Mouse (Mus musculus) lung, postnatal 0 days (tissue): ENCODE results near the gene Acer3. TPM values are rescaled to one million over a fixed set of nuclear protein-coding genes. Genes with fewer than 3 reads are reported as not detected.

ENCODE experiments used
- ATAC-seq: fragments of 200-750 bp; cut with Nextera tagmentation; 2 replicates; pipeline ENCODE4 v1.8.0; 2017; ENCODE audit warnings: moderate library complexity
- DNase-seq: peaks from one replicate; pipeline ENCODE4 v3.0.0-alpha.2; 2016; ENCODE audit warnings: low spot score
- H3K27ac ChIP-seq: fragments of 300-500 bp; sonication (generic); 2 replicates; pipeline ENCODE4 v1.5.1; 2014; ENCODE audit warnings: antibody characterized with exemption, mild to moderate bottlenecking, low read length, mixed read lengths
- H3K27me3 ChIP-seq: fragments of 300-500 bp; sonication (generic); replicated peaks from 2 replicates; pipeline ENCODE4 v1.6.1; 2014; ENCODE audit warnings: low read length, mixed read lengths; ENCODE audit not compliant: insufficient read depth
- H3K36me3 ChIP-seq: fragments of 300-500 bp; sonication (generic); 2 replicates; pipeline ENCODE4 v1.6.1; 2014; ENCODE audit warnings: low read length, mixed read lengths; ENCODE audit not compliant: insufficient read depth
- H3K4me1 ChIP-seq: fragments of 300-500 bp; sonication (generic); 2 replicates; pipeline ENCODE4 v1.6.1; 2014; ENCODE audit warnings: antibody characterized with exemption, low read depth, low read length, mixed read lengths; ENCODE audit not compliant: insufficient read depth
- H3K4me2 ChIP-seq: fragments of 300-500 bp; sonication (generic); replicated peaks from 2 replicates; pipeline ENCODE4 v1.6.1; 2014; ENCODE audit warnings: low read depth, mild to moderate bottlenecking, low read length, moderate library complexity, mixed read lengths
- H3K4me3 ChIP-seq: fragments of 300-500 bp; sonication (generic); 2 replicates; pipeline ENCODE4 v1.5.1; 2014; ENCODE audit warnings: low read depth, low read length
- H3K9ac ChIP-seq: fragments of 300-500 bp; sonication (generic); replicated peaks from 2 replicates; pipeline ENCODE4 v1.6.1; 2014; ENCODE audit warnings: low read depth, mild to moderate bottlenecking
- H3K9me3 ChIP-seq: fragments of 300-500 bp; sonication (generic); 2 replicates; pipeline ENCODE4 v1.6.1; 2016; ENCODE audit warnings: low read length, mixed read lengths
- CTCF ChIP-seq: IDR thresholded peaks from 2 replicates; pipeline ENCODE4 v1.5.1; 2016; ENCODE audit warnings: antibody characterized with exemption, mild to moderate bottlenecking
- EP300 ChIP-seq: IDR thresholded peaks from 2 replicates; pipeline ENCODE4 v1.6.1; 2016; ENCODE audit warnings: antibody characterized with exemption, mild to moderate bottlenecking, control low read depth
- WGBS: fragments of 180-500 bp; shearing (Covaris S2); extraction: QIAGEN DNeasy Blood & Tissue Kit; methylation state at CpG from one replicate; pipeline ENCODE4 v1.1.7; 2014; 5-methylcytosine and 5-hydroxymethylcytosine counted together
- polyA plus RNA-seq: library from polyadenylated mRNA; unstranded; fragments of >200 nt; fragmentation: Nextera tagmentation; extraction: Ambion mirVana; gene quantifications from 2 replicates; pipeline ENCODE4 v1.2.1, GENCODE M21; 2015

The Acer3 gene
- polyA plus RNA-seq, 1 experiment from 2014 or later: 43.4 TPM

- Histone ChIP-seq H3K9ac (no peak overlapping the region), H3K4me3 (no peak overlapping the region), H3K4me1 (peaks cover 4% of the 10 kb centered on the region; the same call in 1 of the 2 replicates), H3K36me3 (no peaks in the 10 kb centered on the region), H3K27ac (peak overlapping the region; percentile 74), H3K9me3 (no peaks in the 10 kb centered on the region), H3K4me2 (no peak overlapping the region), H3K27me3 (no peaks in the 10 kb centered on the region)
- peak; percentile 75 for DNase-seq
- peak; percentile 89 for ATAC-seq
- peak; percentile 85 for TF ChIP-seq EP300
- no peak for TF ChIP-seq CTCF
- WGBS: 40% methylated on average over 7 of the region's 7 CpGs
Measured at GRCm38 (mm10) chr7:98329651-98330374, 8.8 kb upstream of the Acer3 start.

GRCm38 (mm10) chr7:98328311-98328710 is 7.3 kb upstream of the Acer3 start:
- TF ChIP-seq CTCF (no peak), EP300 (no peak)
- Histone ChIP-seq H3K27me3 (no peaks in the 10 kb centered on the region), H3K9me3 (no peaks in the 10 kb centered on the region), H3K4me2 (no peak overlapping the region), H3K27ac (no peak overlapping the region), H3K36me3 (no peaks in the 10 kb centered on the region), H3K4me3 (no peak overlapping the region), H3K4me1 (peaks cover 10% of the 10 kb centered on the region; the same call in 1 of the 2 replicates), H3K9ac (no peak overlapping the region)
- WGBS: 34% methylated on average over 2 of the region's 2 CpGs
- ATAC-seq (no peak), DNase-seq (no peak)

- H3K36me3 ChIP-seq: no peaks in the 10 kb centered on the region
- TF ChIP-seq EP300 (no peak), CTCF (no peak)
- 63% methylated on average over 7 of the region's 7 CpGs for WGBS
Measured at GRCm38 (mm10) chr7:98326051-98326450, 5.0 kb upstream of the Acer3 start.

GRCm38 (mm10) chr7:98324228-98324627 is 3.2 kb upstream of the Acer3 start:
- ATAC-seq (no peak), DNase-seq (no peak)
- Histone ChIP-seq H3K9ac (no peak overlapping the region), H3K9me3 (no peaks in the 10 kb centered on the region), H3K4me1 (peaks cover 6% of the 10 kb centered on the region; the same call in 1 of the 2 replicates), H3K4me2 (no peak overlapping the region), H3K27me3 (no peaks in the 10 kb centered on the region), H3K27ac (no peak overlapping the region), H3K4me3 (no peak overlapping the region), H3K36me3 (no peaks in the 10 kb centered on the region)
- TF ChIP-seq CTCF: no peak
- TF ChIP-seq EP300: no peak
- WGBS: 33% methylated on average over 1 of the region's 1 CpGs

More at GRCm38 (mm10) chr7:98326051-98326450, 5.0 kb upstream of the Acer3 start:
- H3K27ac ChIP-seq: no peak overlapping the region
- H3K9me3 ChIP-seq: no peaks in the 10 kb centered on the region
- no peak for ATAC-seq
- H3K4me3 ChIP-seq: no peak overlapping the region
- DNase-seq: no peak
- H3K9ac ChIP-seq: no peak overlapping the region
- no peak overlapping the region for H3K4me2 ChIP-seq
- no peaks in the 10 kb centered on the region for H3K27me3 ChIP-seq
- peaks cover 10% of the 10 kb centered on the region; the same call in 1 of the 2 replicates for H3K4me1 ChIP-seq

- 31% methylated on average over 5 of the region's 5 CpGs for WGBS
- H3K9ac ChIP-seq: no peak overlapping the region
- H3K27me3 ChIP-seq: no peaks in the 10 kb centered on the region
- no peak overlapping the region for H3K27ac ChIP-seq
- H3K4me3 ChIP-seq: no peak overlapping the region
- H3K36me3 ChIP-seq: no peaks in the 10 kb centered on the region
- peaks cover 6% of the 10 kb centered on the region; the same call in 1 of the 2 replicates for H3K4me1 ChIP-seq
- no peak overlapping the region for H3K4me2 ChIP-seq
- ATAC-seq (peak; percentile 58), DNase-seq (peak; percentile 55)
- TF ChIP-seq EP300 (peak; percentile 60), CTCF (no peak)
- no peaks in the 10 kb centered on the region for H3K9me3 ChIP-seq
Measured at GRCm38 (mm10) chr7:98323288-98324019, 2.4 kb upstream of the Acer3 start.

- no peak overlapping the region for H3K4me3 ChIP-seq
- no peak overlapping the region for H3K27ac ChIP-seq
- H3K36me3 ChIP-seq: no peaks in the 10 kb centered on the region
- 69% methylated on average over 3 of the region's 3 CpGs for WGBS
- no peak for TF ChIP-seq CTCF
- TF ChIP-seq EP300: no peak
- no peaks in the 10 kb centered on the region for H3K9me3 ChIP-seq
- ATAC-seq (no peak), DNase-seq (no peak)
- H3K4me1 ChIP-seq: peaks cover 6% of the 10 kb centered on the region; the same call in 1 of the 2 replicates
- no peak overlapping the region for H3K4me2 ChIP-seq
- H3K27me3 ChIP-seq: no peaks in the 10 kb centered on the region
- no peak overlapping the region for H3K9ac ChIP-seq
Measured at GRCm38 (mm10) chr7:98322415-98322814, 1.4 kb upstream of the Acer3 start.
